Mouse (Mus musculus) heart, postnatal 25 days (tissue): ENCODE data around the gene Rbm47. TPM values are rescaled to one million over a fixed set of nuclear protein-coding genes. Genes with fewer than 3 reads are reported as not detected.
"Not testable (repeated sequence)": the region's sequence is repeated elsewhere in the genome, so short reads cannot be mapped to it uniquely, and the experiment has no call there.

ENCODE experiments used
- DNase-seq: peaks from one replicate; pipeline ENCODE4 v3.0.0; 2022; ENCODE audit warnings: low spot score
- intact Hi-C: fragments of 180-260 bp; cut with DNase I; formaldehyde crosslinking; loops from one replicate; pipeline ENCODE4 v1.15.1; 2025
- microRNA-seq: library from miRNA; unstranded; fragments of <30 nt; microRNA quantifications from one replicate; pipeline ENCODE4 v1.2.0, GENCODE M21; 2022
- total RNA-seq, 2 experiments: library from RNA; stranded (reverse); gene quantifications; 2 replicates each; pipeline ENCODE4 v1.2.3; 2021

Gene Rbm47
- total RNA-seq, 2 experiments from 2014 or later: 1.7 to 2.8 TPM

DNA sequence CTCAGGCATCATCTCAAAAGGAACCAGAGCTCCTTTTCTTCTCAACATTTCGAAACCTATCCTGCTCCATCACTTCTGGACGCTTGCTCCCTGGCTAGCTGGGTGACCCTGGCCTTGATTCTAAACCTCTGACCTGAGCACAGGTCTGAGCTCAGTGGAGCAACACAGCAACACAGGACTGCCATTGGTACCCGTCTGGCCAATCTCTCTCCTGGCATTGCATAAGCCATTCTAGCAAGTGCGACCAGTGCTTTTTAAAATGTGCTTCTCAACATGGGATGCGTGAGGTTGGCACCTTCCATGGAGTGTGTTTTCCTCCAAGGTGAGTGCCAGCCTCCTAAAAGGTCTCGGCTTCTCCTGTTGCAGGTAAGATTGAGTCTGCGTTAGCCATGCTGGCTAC, 173.8 kb downstream of the Rbm47 start:
- intact Hi-C loops: no loop called here
- DNase-seq: no peak

DNA sequence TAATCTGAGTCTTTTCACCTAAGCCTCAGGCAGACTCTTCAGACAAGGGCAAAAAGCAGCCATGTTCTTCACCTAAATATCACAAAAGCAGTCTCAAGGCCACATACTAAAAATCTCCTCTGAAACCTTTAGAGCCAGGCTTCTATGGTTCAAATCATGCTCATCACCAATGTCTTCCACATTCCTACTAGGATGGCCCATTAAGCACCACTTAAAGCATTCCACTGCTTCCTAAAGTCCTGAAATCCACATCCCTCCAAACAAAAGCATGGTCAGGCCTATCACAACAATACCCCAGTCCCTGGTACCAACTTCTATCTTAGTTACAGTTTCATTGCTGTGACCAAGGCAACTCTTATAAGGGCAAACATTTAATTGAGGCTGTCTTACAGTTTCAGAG, 175.1 kb downstream of the Rbm47 start:
- no peak for DNase-seq
- intact Hi-C loops: no loop called here

DNA sequence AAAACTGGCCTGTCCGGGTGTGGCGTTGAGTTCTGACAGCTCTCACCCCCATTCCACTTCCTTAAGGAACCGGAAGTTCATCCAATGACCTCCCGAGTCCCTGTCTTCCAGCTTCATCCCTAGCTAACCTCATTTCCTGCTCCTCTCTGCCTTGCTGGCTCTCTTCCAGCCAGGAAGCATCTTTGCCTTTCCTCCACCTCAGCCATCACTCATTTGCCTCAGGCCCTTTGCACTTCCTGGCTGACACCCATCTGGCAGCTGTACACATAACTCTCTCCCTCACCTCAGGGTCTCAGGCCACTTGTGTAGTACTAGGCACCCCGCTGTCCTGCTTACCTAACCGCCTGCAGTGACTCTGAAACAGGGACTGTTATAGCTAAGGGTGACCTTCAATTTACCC, 178.3 kb downstream of the Rbm47 start:
- DNase-seq: no peak

DNA sequence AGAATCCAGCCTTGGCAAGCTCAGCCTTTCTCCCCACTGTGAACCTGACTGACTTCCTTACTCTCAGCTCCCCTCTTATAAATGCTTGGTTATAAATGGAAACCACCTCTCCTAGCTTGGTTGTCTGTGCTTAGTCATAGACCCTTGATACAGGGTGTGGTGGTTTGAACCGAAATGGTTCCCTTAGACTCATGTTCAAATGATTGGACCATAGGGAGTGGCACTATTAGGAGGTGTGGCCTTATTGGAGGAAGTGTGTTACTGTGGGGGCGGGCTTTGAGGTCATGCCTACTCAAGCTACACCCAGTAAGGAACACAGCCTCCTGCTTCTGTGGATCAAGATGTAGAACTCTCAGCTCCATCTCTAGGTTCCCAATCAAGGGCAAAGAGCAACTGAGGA, 181.7 kb downstream of the Rbm47 start:
- no peak for DNase-seq
- intact Hi-C loops: no loop called here

More for the DNA sequence above, 178.3 kb downstream of the Rbm47 start:
- intact Hi-C loops: no loop called here

DNA sequence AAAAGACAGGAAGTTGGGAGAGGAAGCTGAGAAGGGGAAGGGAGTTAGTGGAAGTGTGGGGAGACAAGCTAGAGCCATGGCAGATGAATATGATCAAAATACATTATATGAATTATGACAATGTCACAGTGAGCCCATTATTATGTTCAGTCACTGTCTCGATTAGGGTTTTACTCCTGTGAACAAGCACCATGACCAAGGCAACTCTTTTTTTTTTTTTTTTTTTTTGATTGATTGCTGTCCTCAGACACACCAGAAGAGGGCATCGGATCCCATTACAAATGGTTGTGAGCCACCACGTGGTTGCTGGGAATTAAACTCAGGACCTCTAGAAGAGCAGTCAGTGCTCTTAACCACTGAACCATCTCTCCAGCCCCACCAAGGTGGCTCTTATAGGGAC, 185.9 kb downstream of the Rbm47 start:
- DNase-seq, intact Hi-C loops: not testable (repeated sequence)

DNA sequence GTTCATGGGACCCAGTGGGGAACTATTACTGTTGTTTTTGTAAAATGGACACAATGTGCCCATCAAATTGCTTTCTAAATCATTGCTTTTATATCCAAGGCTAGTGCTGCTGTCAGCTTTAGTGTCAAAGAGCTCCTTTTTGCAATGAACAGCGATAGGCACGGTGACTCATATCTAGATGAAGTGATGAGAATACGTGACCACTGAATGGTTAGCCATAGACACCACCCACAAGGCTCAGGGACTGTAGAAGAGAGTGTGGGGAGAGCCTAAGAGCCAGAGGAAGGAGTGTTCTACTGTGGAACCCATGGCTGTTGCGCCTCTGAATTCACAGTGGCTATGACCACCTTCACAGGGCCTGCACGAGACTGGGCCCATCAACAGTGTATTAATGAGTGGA, 186.5 kb downstream of the Rbm47 start:
- intact Hi-C loops: no loop called here
- DNase-seq: no peak

DNA sequence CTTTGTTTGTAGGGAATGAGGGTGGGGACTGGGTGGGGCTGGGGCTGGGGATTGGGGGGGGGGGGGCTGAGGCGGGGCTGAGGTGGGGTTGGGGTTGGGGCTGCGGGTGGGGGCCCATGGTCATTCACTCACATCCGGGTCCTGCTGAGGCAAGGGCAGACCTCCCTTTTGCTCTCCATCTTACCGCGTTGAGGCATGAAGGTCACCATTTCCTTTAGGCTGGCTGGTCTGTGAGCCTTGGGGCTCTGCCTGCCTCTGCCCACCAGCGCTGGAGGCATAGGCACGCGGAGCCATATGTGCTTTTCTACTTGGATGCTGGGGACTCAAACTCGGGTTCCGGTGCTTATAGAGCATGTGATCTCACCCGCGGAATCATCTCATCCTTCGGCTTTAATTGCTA, 197.2 kb downstream of the Rbm47 start:
- intact Hi-C loops: no loop called here
- no peak for DNase-seq

DNA sequence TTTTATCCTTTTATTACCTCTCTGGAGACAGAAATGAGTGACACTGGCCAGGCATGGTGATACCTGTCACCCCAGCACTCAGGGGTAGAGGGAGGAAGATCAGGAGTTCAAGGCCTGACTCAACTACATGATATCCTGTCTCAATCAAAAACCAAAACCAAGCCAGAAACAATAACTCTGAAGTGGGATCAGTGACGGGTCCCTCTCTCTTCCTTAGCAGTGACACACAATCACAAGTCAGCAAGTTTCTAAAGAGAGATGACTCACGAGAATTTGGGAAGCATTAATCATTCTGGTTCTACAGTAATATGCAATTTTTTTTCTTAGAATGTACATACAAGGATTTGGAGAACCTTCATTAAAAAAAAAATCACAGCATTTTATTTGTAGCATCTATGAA, 199.7 kb downstream of the Rbm47 start:
- intact Hi-C loops: no loop called here

DNA sequence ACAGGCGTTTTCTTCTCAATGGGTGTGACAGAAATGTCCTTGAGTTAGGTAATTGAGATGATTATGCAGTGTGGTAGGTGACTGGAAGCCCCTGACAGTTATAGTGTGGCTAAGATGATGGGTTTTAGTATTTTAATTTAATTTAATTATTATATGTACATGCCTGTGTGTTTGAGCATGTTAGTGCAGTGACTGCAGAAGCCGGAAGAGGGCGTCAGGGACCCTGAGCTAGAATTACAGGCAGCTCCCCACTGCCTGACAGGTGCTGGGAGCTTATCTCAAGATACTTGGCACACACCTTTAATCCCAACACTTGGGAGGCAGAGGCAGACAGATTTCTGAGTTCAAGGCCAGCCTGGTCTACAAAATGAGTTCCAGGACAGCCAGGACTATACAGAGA, 204.9 kb downstream of the Rbm47 start:
- intact Hi-C loops: no loop called here
- DNase-seq: no peak

More for the DNA sequence above, 199.7 kb downstream of the Rbm47 start:
- DNase-seq: no peak

DNA sequence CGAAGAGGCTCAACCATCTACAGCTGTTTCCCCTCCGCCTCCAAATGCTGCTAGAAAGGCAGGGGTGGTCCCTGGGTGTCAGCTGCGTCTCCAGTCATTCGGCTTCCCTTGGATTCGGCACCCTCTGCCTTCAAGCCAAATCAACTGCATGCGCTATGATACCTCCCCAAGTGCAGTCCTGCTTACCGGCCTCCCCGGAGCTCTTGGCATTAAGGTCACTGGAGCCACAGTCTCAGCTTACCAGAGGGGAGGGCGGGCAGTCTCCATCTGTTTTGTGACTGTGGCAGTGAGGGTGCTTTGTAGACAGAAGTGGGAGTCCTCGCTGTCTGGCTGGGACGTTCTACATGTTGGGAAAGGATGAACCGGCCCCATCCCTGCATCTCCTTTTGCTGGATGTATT, 205.8 kb downstream of the Rbm47 start:
- intact Hi-C loops: no loop called here
- DNase-seq: no peak

Small RNA genes within 50 kb of the gene (microRNA-seq; reads per million reads assigned to microRNA genes)
- gene Gm25952: not detected

Other genes with a start within 250 kb of the Rbm47 start
- gene Chrna9, start 238.2 kb downstream of the Rbm47 start, total RNA-seq: under 1 TPM in 1 of 2 experiments, not detected in 1; 0.22 TPM
- gene 9130230L23Rik, start 168.8 kb downstream of the Rbm47 start, total RNA-seq: not detected
- not detected for gene Nsun7, start 86.8 kb upstream of the Rbm47 start, total RNA-seq